Mouse (Mus musculus) T-helper 2 cell (primary cell): ENCODE results near the gene Nhlrc3.

Experiments
- in situ Hi-C: fragments of 300-600 bp; cut with MboI, MseI; formaldehyde crosslinking; loops from one replicate; pipeline ENCODE4 v1.15.1; 2025; ENCODE audit warnings: high pct_unique_total_duplicates

Gene Nhlrc3

GRCm38 (mm10) chr3:53457750-53458149 is 5.4 kb downstream of the Nhlrc3 start:
- in situ Hi-C loops = loop anchor here (10.0 to 25.0 kb wide), 2 partner anchors 1220 to 1257 kb away; partner anchors contain the start of gene Gm21958

- in situ Hi-C loops = loop anchor here (5.0 to 25.0 kb wide), 3 partner anchors 423 to 1260 kb away; partner anchors contain the start of gene Gm21958
Measured at GRCm38 (mm10) chr3:53454984-53455383, 8.1 kb downstream of the Nhlrc3 start.

GRCm38 (mm10) chr3:53454561-53454960 is 8.6 kb downstream of the Nhlrc3 start:
- in situ Hi-C loops = loop anchor here (5.0 to 25.0 kb wide), 3 partner anchors 422 to 1260 kb away; partner anchors contain the start of gene Gm21958

- in situ Hi-C loops = loop anchor here (5.0 to 25.0 kb wide), 3 partner anchors 422 to 1261 kb away; partner anchors contain the start of gene Gm21958
Measured at GRCm38 (mm10) chr3:53454005-53454404, 9.1 kb downstream of the Nhlrc3 start.

- in situ Hi-C loops = loop anchor here (5.0 to 25.0 kb wide), 3 partner anchors 421 to 1261 kb away; partner anchors contain the start of gene Gm21958
Measured at GRCm38 (mm10) chr3:53453346-53453745, 9.8 kb downstream of the Nhlrc3 start.

- in situ Hi-C loops = loop anchor here (5.0 to 25.0 kb wide), 3 partner anchors 420 to 1262 kb away; partner anchors contain the start of gene Gm21958
Measured at GRCm38 (mm10) chr3:53452351-53452750, 10.8 kb downstream of the Nhlrc3 start.

- in situ Hi-C loops = loop anchor here (5.0 to 25.0 kb wide), 3 partner anchors 418 to 1264 kb away; partner anchors contain the start of gene Gm21958
Measured at GRCm38 (mm10) chr3:53450666-53451065, 12.5 kb downstream of the Nhlrc3 start.

GRCm38 (mm10) chr3:53448208-53448607 is 14.9 kb downstream of the Nhlrc3 start:
- in situ Hi-C loops = no loop called here

GRCm38 (mm10) chr3:53446801-53447200 is 16.3 kb downstream of the Nhlrc3 start:
- in situ Hi-C loops = no loop called here

GRCm38 (mm10) chr3:53445540-53445939 is 17.6 kb downstream of the Nhlrc3 start:
- in situ Hi-C loops = no loop called here

GRCm38 (mm10) chr3:53436550-53436949 is 26.6 kb downstream of the Nhlrc3 start:
- in situ Hi-C loops = no loop called here

GRCm38 (mm10) chr3:53434610-53435009 is 28.5 kb downstream of the Nhlrc3 start:
- in situ Hi-C loops = no loop called here

GRCm38 (mm10) chr3:53423576-53423975 is 39.6 kb downstream of the Nhlrc3 start:
- in situ Hi-C loops = loop anchor here (10.0 kb wide), 1 partner anchor 1051 kb away; no protein-coding TSS in a partner anchor

GRCm38 (mm10) chr3:53422691-53423090 is 40.4 kb downstream of the Nhlrc3 start:
- in situ Hi-C loops = loop anchor here (10.0 kb wide), 1 partner anchor 1052 kb away; no protein-coding TSS in a partner anchor

GRCm38 (mm10) chr3:53421656-53422055 is 41.5 kb downstream of the Nhlrc3 start:
- in situ Hi-C loops = loop anchor here (10.0 kb wide), 1 partner anchor 1053 kb away; no protein-coding TSS in a partner anchor

- in situ Hi-C loops = no loop called here
Measured at GRCm38 (mm10) chr3:53417701-53418100, 45.4 kb downstream of the Nhlrc3 start.

GRCm38 (mm10) chr3:53416036-53416506 is 47.1 kb downstream of the Nhlrc3 start:
- in situ Hi-C loops = no loop called here

- in situ Hi-C loops = no loop called here
Measured at GRCm38 (mm10) chr3:53413959-53414358, 49.2 kb downstream of the Nhlrc3 start.

GRCm38 (mm10) chr3:53413465-53413864 is 49.7 kb downstream of the Nhlrc3 start:
- in situ Hi-C loops = no loop called here

- in situ Hi-C loops = no loop called here
Measured at GRCm38 (mm10) chr3:53412259-53412658, 50.9 kb downstream of the Nhlrc3 start.

GRCm38 (mm10) chr3:53410031-53410430 is 53.1 kb downstream of the Nhlrc3 start:
- in situ Hi-C loops = no loop called here

- in situ Hi-C loops = no loop called here
Measured at GRCm38 (mm10) chr3:53407145-53407544, 56.0 kb downstream of the Nhlrc3 start.
